Mouse (Mus musculus) ES-E14 (cell line): ENCODE measurements around the gene H13.

Experiments
- ZC3H11A ChIP-seq: IDR thresholded peaks from 2 replicates; pipeline ENCODE4 v1.6.1; 2012; ENCODE audit warnings: low read depth, mild to moderate bottlenecking, inconsistent platforms, low read length, borderline replicate concordance
- ZNF384 ChIP-seq: IDR thresholded peaks from 2 replicates; pipeline ENCODE4 v1.6.1; 2012; ENCODE audit warnings: low read depth, low read length, inconsistent platforms

- TF ChIP-seq ZC3H11A (no peak), ZNF384 (no peak)
Observed at GRCm38 (mm10) chr2:152724332-152724723, 55.1 kb downstream of the H13 start.
